Mouse (Mus musculus): ENCODE measurements at regions not wholly inside any gene's neighbourhood (a gene's known extent, or its start where the extent isn't known, plus 50 kb on each side); places are given as distances from the start of the nearest gene placed in this dataset.

DNA sequence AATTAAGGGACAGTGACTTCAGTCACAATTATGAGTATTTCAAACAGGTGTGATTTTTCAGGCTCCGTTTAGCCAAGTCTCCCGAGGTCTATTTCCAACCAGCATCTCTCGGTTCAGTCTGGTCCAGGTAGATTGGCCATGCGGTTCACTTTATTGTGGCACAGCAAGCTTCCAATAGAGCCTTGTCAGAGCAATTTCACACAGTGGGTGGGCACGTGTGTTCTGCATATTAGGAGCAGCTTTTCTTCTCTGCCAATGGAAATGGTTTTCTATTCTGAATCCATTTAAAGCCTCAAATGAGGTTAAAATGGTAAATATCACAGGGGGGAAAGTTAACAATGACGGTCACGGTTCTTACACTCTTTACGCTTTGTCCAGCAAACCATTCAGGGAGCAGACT lies 138.3 kb downstream of the Nsun3 start:
- TF ChIP-seq POLR2A (IDR thresholded peaks at IDR 0.05; ENCODE audit: insufficient read depth, low read depth, low read length) (no peak), CTCF (IDR thresholded peaks at IDR 0.05; ENCODE audit: insufficient read depth, low read depth, low read length) (no peak)
